Mouse (Mus musculus) thymus, adult 2 months (tissue): ENCODE measurements around the gene Rptn.

Experiments
- CTCF ChIP-seq: fragments of 200-500 bp; IDR thresholded peaks from 2 replicates; pipeline ENCODE4 v1.5.1; 2012; ENCODE audit warnings: mild to moderate bottlenecking, control low read depth, low read length, moderate library complexity, borderline replicate concordance; ENCODE audit not compliant: control insufficient read depth, poor library complexity, insufficient read depth; ENCODE audit errors: extremely low read depth
- POLR2A ChIP-seq: fragments of 200-500 bp; IDR thresholded peaks from 2 replicates; pipeline ENCODE4 v1.6.1; 2012; ENCODE audit warnings: mild to moderate bottlenecking, low read length, control low read depth, moderate library complexity; ENCODE audit not compliant: control insufficient read depth, poor library complexity, insufficient read depth; ENCODE audit errors: extremely low read depth

DNA sequence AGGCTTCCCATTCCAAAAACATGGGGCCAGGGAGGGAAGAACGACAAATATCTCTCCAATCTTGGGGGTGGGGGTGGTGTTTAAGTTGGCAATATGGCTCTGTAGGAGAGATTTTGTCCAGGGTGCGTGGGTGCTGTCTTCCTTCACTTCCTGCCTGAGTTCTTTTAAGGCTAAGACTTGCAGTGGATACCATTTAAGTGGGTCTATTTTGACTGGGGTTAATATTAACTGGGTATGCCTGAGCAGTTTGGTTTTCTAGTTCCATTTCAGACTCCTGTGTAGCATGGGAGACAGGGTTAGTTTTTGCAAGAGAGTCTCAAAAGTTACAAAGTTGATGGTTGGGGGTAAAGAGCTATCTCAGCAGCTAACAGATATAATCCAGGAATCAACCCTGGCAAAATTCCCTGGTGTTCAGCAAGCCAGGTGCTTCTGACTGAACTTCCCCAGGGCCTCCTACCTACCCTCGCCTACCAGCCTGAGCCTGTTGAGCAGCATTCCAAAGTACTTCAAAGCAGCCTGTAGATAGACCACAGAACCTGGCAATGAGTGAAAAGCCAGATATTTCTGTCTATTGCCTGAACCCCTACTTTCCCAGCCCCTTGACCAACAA lies 26.4 kb upstream of the Rptn start:
- no peak for TF ChIP-seq CTCF
- TF ChIP-seq POLR2A, result no peak
